Mouse (Mus musculus): ENCODE measurements around the gene Ntn5.
"Not testable (repeated sequence)": the region's sequence is repeated elsewhere in the genome, so short reads cannot be mapped to it uniquely, and the experiment has no call there.

Ntn5 gene

GRCm38 (mm10) chr7:45683396-45684050 is at the start of gene Ntn5:
Gene Ntn5 (plus strand): TSS chr7:45684022.
- DNase-seq (ENCODE audit: low spot score in 2 of 2), result no peak

GRCm38 (mm10) chr7:45634946-45635681 is 48.7 kb upstream of the Ntn5 start:
- no peak for DNase-seq (ENCODE audit: low spot score in 2 of 2)

GRCm38 (mm10) chr7:45635711-45636688 is 47.8 kb upstream of the Ntn5 start:
- DNase-seq (ENCODE audit: low spot score in 2 of 2), result no peak

DNA sequence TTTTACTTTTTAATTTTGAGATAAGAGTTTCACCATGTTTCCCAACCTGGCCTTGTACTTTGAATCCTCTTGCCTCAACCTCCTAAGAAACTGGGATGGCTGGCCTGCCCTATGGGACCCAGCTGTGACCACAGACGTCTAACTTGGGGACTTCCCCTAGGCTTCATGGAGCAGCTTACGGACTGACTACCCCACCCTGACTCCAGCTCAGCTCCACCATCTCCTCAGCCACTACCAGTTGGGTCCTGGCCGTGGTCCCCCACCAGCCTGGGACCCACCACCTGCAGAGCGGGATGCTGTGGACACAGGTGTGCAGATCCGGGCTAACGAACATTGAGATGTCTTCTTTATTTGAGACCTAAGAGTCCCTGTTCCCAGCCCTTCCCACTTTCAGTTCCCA is 46.1 kb upstream of the Ntn5 start:
- DNase-seq (ENCODE audit: low spot score in 2 of 2), result no peak

- DNase-seq (ENCODE audit: low spot score in 2 of 2), result peak; percentile 91 to 94
These were observed 45.0 kb upstream of the Ntn5 start for GRCm38 (mm10) chr7:45638623-45639401.

DNA sequence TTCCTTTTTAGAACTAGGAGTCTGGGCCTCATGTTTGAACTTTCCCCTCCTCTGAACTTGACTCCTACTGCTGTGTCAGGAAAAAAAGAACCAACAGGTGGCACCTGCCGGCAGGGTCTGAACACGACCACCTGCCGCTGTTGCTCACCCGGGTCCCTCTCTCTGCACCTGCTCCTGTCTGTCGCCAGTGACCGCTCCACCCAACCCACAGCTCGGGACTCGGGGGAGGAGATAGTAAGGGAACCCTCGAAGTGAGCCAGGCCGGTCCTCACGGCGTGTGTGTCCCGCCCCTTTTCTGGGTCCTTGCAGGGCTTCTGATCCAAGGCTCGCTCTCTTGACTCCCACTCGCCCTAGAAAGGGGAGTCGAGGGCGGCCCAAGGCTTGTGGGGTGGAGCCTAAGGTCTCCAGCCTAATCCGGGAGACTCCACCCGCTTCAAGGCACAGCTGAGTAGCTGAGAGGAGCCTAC is 44.2 kb upstream of the Ntn5 start, which contains the start of gene Mamstr:
Gene Mamstr, plus strand, starts transcription at position 417 of the 467 bp plus-strand sequence.
- DNase-seq (ENCODE audit: low spot score in 2 of 2), result no peak

- no peak for DNase-seq (ENCODE audit: low spot score in 2 of 2)
These were observed 43.4 kb upstream of the Ntn5 start for GRCm38 (mm10) chr7:45640191-45640957.

DNA sequence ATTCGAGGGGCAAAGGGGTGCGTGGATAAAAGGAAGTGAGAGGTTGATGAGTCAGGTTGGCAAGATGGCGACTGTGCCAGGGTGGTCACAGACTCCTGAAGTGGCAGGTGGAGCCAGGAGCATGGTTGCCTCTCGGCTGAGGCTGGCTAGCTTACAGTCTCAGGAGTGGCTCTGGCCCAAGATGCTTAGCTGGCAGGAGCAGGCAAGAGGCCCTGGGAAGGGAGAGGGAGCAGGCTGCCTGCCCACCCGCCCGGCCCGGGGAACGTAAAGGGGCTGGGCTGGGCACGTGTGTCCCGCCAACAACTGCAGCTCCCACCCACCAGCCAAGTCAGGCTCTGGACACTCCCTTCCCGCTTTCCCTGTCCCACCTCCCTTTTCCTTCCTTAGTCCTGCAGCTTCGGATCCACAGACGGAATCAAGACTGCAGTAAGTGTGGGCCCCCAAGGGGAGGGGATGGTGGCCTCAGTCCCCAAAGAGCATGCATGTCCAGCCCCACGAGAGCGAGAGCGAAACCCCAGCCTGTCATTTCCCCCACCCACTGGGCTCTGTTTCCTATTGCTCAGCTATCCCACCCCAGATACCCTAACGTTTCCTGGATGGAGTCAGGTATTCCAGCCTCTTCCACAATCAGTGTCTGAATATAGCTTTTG is 42.3 kb upstream of the Ntn5 start:
- peak in 1 of 2 experiments; percentile 54 for DNase-seq (ENCODE audit: low spot score in 2 of 2)

- no peak for DNase-seq (ENCODE audit: low spot score in 2 of 2)
These were observed 41.7 kb upstream of the Ntn5 start for GRCm38 (mm10) chr7:45642083-45642482.

GRCm38 (mm10) chr7:45642503-45643255 is 41.1 kb upstream of the Ntn5 start:
- DNase-seq (ENCODE audit: low spot score in 2 of 2), result no peak

GRCm38 (mm10) chr7:45643441-45644178 is 40.2 kb upstream of the Ntn5 start:
- DNase-seq (ENCODE audit: low spot score in 2 of 2), result peak; percentile 94 to 97

DNA sequence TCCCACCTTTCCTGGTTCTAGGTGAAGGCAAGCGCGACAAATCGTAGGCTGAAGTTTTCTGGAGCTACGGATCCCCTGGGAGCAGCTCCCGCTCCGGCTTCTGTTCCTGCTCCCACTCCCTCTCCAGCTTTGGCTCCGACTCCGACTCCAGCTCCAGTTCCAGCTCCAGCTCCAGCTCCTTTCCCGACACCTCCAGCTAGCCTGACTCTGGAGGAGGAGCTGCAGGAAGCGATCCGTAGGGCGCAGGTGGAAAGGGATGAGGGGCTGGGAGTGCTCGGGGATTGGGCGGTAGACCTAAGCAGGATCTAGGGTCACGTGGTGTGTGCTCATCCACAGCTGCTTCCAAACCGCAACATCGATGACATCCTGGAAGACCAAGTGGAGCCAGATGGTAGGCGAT is 39.6 kb upstream of the Ntn5 start:
- no peak for DNase-seq (ENCODE audit: low spot score in 2 of 2)

- no peak for DNase-seq (ENCODE audit: low spot score in 2 of 2)
These were observed 38.8 kb upstream of the Ntn5 start for GRCm38 (mm10) chr7:45644872-45645590.

DNA sequence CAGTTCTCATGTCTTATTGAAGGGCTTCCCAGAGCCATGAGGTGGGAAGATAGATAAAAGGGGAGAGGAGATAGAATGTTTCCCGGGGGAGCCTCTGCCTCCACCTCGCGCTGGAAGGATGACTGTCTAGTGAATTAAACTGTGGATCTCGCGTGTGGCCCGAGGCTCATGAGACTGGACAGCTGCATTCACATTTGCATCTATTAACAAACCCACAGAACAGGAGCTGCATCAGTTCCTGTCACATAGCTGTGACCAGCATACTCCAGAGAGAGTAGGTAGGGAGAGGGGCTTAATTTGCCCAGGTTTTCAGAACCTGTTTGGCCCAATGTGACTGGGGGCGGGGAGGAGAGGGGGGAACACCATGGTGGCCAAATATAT is 38.2 kb upstream of the Ntn5 start:
- no peak for DNase-seq (ENCODE audit: low spot score in 2 of 2)

GRCm38 (mm10) chr7:45646671-45647070 is 37.2 kb upstream of the Ntn5 start:
- no peak for DNase-seq (ENCODE audit: low spot score in 2 of 2)

DNA sequence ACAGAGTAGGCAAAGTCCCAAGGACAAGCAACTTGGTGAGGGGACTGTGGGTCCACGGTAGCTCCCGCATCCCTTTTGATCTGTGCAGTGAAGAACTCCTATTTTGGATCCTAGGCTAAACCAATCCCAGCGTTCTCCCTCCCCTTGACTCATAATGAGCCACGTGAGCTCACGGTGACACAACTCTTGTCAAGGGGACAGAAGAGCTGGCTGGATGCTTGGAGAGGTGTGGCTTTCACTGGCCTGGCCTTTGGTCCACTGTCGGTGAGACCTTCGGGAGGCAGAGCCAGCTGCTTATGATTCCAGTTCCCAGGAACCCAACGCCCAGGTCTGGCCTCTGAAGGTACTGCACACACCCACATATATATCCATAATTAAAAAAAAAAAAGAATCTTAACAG is 34.5 kb upstream of the Ntn5 start:
- DNase-seq (ENCODE audit: low spot score in 2 of 2), result no peak

GRCm38 (mm10) chr7:45650484-45650883 is 33.3 kb upstream of the Ntn5 start:
- not testable (repeated sequence) for DNase-seq (ENCODE audit: low spot score in 2 of 2)
